Mouse (Mus musculus) c-Kit-positive CD71-negative TER-119-negative erythroid progenitor cells, embryonic 14.5 days (primary cell): ENCODE measurements around the gene Klc1.
A peak's percentile ranks its signal among the peaks of the same experiment; 100 is the strongest.

Source experiments
- DNase-seq: peaks from one replicate; pipeline ENCODE4 v3.0.0-alpha.2; 2013; ENCODE audit warnings: low read depth

The Klc1 gene

GRCm38 (mm10) chr12:111774156-111774555 is 15.5 kb downstream of the Klc1 start:
- DNase-seq = no peak

DNA sequence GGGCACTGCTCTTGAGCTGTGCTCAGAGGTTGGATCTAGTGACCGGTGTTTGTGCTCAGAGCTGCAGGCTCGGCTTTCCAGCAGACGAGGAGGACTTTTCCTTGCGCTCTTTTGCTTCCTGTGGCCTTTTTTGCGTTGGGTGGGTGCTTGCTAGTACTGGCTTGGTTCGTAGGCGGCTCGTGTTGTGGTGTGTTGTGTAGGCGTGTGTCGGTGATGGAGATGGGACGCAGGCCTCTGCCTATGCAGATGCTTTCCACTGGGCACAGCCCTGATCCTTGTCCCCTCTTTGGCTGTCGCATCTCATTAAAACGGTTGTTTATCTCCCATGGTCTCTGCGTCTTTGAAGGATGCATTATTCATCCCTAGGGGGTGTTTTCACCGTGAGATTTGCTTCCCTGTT is 16.2 kb downstream of the Klc1 start:
- no peak for DNase-seq

DNA sequence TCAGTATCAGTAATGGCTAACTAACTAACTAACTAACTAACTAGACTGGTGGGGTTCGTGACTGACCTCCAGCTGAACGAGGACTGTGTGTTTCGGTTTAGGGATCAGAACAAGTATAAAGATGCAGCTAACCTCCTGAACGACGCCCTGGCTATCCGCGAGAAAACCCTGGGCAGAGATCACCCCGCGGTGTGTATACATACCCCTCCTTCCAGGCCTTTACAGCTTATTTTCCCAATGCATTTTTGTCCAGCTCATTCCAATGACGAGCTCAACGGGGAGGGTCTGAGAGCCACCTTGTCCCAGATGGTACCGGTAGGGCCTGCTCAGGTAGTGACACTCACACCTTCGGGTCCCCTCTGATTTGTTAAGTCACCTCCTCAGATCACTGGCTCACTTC is 19.3 kb downstream of the Klc1 start:
- DNase-seq = no peak

DNA sequence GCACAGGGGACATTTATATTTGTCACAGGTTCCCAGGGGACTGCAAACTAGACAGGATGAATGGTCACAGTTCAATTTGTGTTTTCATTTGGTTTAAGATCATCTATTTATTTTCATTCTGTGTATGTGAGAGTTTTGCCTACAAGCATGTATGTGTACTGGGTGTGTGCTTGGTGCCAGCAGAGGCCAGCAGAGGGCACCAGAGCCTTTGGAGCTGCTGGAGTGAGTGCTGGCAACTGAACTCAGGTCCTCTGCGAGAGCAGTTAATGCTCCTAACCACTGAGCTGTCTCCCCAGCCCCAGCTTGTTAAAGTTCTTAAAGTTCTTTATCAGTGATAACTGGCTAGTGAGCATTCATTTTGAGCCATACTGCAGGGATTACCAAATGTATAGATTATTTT is 20.9 kb downstream of the Klc1 start:
- DNase-seq = no peak

- no peak for DNase-seq
Observed at GRCm38 (mm10) chr12:111785174-111785573, 26.5 kb downstream of the Klc1 start.

DNA sequence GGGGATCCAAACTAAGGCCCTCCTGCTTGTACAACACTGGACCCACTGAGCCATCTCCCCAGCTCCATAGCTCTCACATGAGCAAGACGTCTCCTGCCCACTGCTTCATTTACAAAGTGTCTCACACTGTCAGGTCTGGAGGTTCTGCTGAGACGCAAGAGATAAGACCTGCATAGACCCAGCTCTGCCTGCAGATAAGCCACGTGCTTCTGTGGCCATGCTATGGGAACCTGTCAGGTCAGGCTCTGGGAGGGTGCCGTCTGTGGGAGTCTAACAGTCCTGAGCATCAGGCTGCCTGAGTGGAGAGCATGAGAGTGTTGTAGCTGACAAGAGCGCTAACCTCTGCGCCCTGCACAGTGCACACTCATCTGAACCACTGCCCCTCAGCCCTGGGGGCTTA is 28.4 kb downstream of the Klc1 start:
- no peak for DNase-seq

GRCm38 (mm10) chr12:111790090-111790489 is 31.4 kb downstream of the Klc1 start:
- DNase-seq = no peak

- no peak for DNase-seq
Observed at GRCm38 (mm10) chr12:111790631-111791030, 32.0 kb downstream of the Klc1 start.

GRCm38 (mm10) chr12:111791474-111792104 is 32.9 kb downstream of the Klc1 start:
- DNase-seq = no peak

- no peak for DNase-seq
Observed at GRCm38 (mm10) chr12:111794102-111794501, 35.5 kb downstream of the Klc1 start.

- no peak for DNase-seq
Observed at GRCm38 (mm10) chr12:111794526-111795179, 36.0 kb downstream of the Klc1 start.

GRCm38 (mm10) chr12:111795180-111795895 is 36.7 kb downstream of the Klc1 start:
- no peak for DNase-seq

GRCm38 (mm10) chr12:111797251-111797650 is 38.6 kb downstream of the Klc1 start:
- DNase-seq = no peak

DNA sequence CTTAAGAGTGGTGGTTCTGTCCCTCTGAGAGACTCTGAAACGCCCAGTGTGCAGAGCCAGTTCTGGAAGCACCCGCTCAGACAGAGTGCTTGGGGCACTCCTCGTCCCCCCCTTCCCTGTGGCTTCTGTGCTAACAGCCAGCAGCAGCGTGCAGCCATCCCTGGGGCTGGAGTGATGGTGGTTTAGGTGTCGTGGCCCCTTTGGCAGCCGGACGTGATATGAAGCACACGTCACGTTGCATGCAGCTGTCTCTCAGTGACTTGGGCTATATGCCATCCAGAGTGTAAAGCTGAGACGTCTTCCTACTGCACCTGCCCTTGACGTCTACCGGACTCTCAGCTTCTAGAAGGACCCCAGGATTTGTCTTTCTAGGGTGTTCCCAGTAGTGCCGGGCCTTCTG is 39.8 kb downstream of the Klc1 start:
- DNase-seq = no peak

GRCm38 (mm10) chr12:111800459-111801183 is 42.0 kb downstream of the Klc1 start:
- DNase-seq = no peak

GRCm38 (mm10) chr12:111803538-111803937 is 44.9 kb downstream of the Klc1 start:
- DNase-seq = no peak

DNA sequence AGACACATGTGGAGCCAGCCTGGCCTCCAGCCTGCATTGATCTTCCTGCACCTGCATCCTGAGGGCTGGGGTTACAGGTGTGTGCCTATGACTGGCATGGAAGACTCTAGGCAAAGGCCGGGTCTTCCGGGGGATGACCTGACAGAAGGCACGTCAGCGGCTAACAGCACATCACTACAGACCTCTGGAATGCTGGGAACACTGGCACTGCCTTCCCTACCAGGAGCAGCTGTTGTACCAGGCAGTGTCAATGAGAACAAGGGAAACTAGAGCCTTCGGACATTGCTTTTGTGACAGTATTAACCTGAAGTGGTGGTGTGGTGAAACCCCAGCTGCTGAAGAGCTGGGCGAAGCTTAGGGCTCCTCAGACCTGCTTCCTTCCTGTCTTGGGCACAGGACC is 50.1 kb downstream of the Klc1 start:
- DNase-seq = no peak

DNA sequence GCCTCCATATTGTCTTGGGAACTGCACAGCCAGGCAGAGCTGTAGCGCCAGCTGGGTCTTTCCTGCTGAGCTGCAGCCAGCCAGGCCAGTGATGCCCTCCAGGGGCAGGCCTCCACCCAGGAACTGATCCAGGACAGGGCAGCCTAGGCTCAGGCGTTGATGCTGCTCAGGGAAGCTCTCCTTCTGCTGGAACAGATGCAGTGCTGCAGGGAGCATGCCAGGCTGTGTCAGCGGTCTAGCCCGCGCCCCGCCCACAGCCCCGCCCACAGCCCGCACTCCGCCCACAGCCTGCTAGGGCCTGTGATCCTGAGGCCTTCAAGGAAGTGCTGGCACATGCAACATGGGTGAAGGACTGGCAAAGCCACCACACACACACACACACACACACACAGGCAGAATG is 51.1 kb downstream of the Klc1 start:
- peak; percentile 44 for DNase-seq

DNA sequence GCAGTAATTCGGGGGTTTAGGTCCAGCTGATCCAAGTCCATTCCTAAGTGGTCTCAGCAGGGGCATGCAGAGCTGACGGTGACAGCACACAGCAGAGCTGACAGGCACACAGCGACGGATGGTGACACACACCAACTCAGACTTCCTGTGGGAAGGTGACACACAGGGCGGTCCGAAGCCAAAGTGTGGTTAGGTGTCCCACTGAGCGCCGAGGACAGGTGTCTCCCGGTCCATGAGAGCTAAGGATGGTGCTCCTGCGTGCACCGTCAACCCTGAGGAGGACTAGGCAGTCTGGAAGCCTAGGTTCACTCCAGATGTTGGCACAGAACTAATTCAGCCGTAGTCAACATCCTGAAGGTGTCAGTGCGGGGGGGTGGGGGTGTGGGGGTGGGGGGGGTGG is 53.4 kb downstream of the Klc1 start:
- no peak for DNase-seq

GRCm38 (mm10) chr12:111812611-111813010 is 54.0 kb downstream of the Klc1 start:
- DNase-seq = no peak

- peak; percentile 14 for DNase-seq
Observed at GRCm38 (mm10) chr12:111813111-111813765, 54.6 kb downstream of the Klc1 start.
